9 mouse cellular contexts compared by ENCODE assay signal in the genomic region with DNA sequence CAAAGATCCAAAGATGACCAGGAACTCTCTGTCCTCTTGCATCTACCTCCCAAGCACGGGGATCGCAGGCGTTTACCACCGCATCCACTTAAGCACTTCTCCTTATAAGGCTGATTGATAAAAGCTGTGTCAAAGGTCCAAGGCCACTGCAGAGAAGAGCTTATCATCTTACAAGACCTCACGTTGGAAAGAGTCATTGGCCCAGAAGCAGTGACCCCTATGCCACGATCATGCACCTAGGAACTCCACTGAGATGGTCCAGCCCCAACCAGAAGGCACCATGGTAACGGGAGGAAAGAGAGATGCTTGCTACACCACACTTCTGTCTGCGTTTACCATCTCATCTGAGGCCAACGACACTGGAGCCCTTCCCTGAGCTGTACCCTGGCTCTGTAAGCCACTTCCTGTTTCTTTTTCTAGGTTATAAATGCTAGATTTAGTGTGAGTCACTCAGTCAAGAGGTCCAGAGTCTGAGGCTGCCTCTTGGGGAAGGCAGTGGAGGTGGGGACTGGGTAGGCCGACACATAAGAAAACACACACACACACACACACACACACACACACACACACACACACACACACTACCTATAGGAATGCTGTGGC.
DNase-seq lines count a peak whose midpoint lies in the region; ATAC-seq lines count a peak whose summit lies in the region.
"Had no signal": no experiment of that assay in that cellular context is flagged by ENCODE, and none has a peak within 500 bp of the region (broad histone marks: within the 10 kb centered on the region; RNA-seq: fewer than 3 reads in every experiment).

No protein-coding gene starts in this region.

- peak; percentile 79 for ATAC-seq in granulocyte monocyte progenitor cell, adult 5-6 weeks (replicated peaks; ENCODE audit: poor library complexity, severe bottlenecking)
- ATAC-seq: forebrain, embryonic 15.5 days had no signal

- peak; percentile 19 for DNase-seq in spleen, adult 12 weeks (ENCODE audit: low spot score)
- DNase-seq in spleen, postnatal 14 days (ENCODE audit: low spot score in 2 of 2), result no peak
- peak; percentile 80 for DNase-seq in naive thymus-derived CD4-positive, alpha-beta T cell, adult 2 months (ENCODE audit: low read depth)
- DNase-seq in frontal cortex, postnatal 36 days (ENCODE audit: low spot score in 2 of 2), result no peak
- no peak for DNase-seq in urinary bladder, postnatal 10 days (ENCODE audit: low spot score)
- no peak for DNase-seq in cerebellum, adult 18-20 months
- DNase-seq in right cerebral cortex, postnatal 14 days, result no peak

Comparison
In these comparisons a context has a peak if more than half of its experiments do, and no peak if none do; other contexts are left out.
1. DNase-seq: peak in spleen, adult 12 weeks (single experiment) and naive thymus-derived CD4-positive, alpha-beta T cell, adult 2 months (single experiment); none in spleen, postnatal 14 days (0 of 2), frontal cortex, postnatal 36 days (0 of 2), urinary bladder, postnatal 10 days (single experiment), cerebellum, adult 18-20 months (0 of 2) and right cerebral cortex, postnatal 14 days (single experiment).